Mouse (Mus musculus) forebrain, embryonic 16.5 days (tissue): ENCODE results near the gene Zbtb46. TPM values are rescaled to one million over a fixed set of nuclear protein-coding genes. Genes with fewer than 3 reads are reported as not detected.

Experiments
- ATAC-seq: fragments of 200-750 bp; cut with Nextera tagmentation; 2 replicates; pipeline ENCODE4 v1.8.0; 2017; ENCODE audit warnings: mild to moderate bottlenecking, moderate library complexity
- H3K27ac ChIP-seq: fragments of 300-500 bp; sonication (generic); 2 replicates; pipeline ENCODE4 v1.5.1; 2014; ENCODE audit warnings: low read length, control low read depth
- H3K27me3 ChIP-seq: fragments of 300-500 bp; sonication (generic); replicated peaks from 2 replicates; pipeline ENCODE4 v1.6.1; 2014; ENCODE audit warnings: low read length; ENCODE audit not compliant: control insufficient read depth, insufficient read depth
- H3K36me3 ChIP-seq: fragments of 300-500 bp; sonication (generic); 2 replicates; pipeline ENCODE4 v1.6.1; 2014; ENCODE audit not compliant: control insufficient read depth, insufficient read depth
- H3K4me1 ChIP-seq: fragments of 300-500 bp; sonication (generic); replicated peaks from 2 replicates; pipeline ENCODE4 v1.6.1; 2014; ENCODE audit warnings: low read length; ENCODE audit not compliant: control insufficient read depth, insufficient read depth
- H3K4me2 ChIP-seq: fragments of 300-500 bp; sonication (generic); 2 replicates; pipeline ENCODE4 v1.6.1; 2014; ENCODE audit warnings: mild to moderate bottlenecking, low read length, control low read depth
- H3K4me3 ChIP-seq: fragments of 300-500 bp; sonication (generic); replicated peaks from 2 replicates; pipeline ENCODE4 v1.5.1; 2014; ENCODE audit warnings: mild to moderate bottlenecking, low read length, control low read depth
- H3K9ac ChIP-seq: fragments of 300-500 bp; sonication (generic); replicated peaks from 2 replicates; pipeline ENCODE4 v1.6.1; 2014; ENCODE audit warnings: low read depth, low read length, control low read depth
- H3K9me3 ChIP-seq: fragments of 300-500 bp; sonication (generic); 2 replicates; pipeline ENCODE4 v1.6.1; 2016; ENCODE audit warnings: low read length; ENCODE audit not compliant: control insufficient read depth
- WGBS: fragments of 180-500 bp; shearing (Covaris S2); extraction: QIAGEN DNeasy Blood & Tissue Kit; methylation state at CpG from one replicate; pipeline ENCODE4 v1.1.7; 2014; 5-methylcytosine and 5-hydroxymethylcytosine counted together
- polyA plus RNA-seq: library from polyadenylated mRNA; unstranded; fragments of >200 nt; fragmentation: Nextera tagmentation; extraction: Ambion mirVana; gene quantifications from 2 replicates; pipeline ENCODE4 v1.2.1, GENCODE M21; 2015

Zbtb46 gene
- polyA plus RNA-seq, 1 experiment from 2014 or later: 11.9 TPM

DNA sequence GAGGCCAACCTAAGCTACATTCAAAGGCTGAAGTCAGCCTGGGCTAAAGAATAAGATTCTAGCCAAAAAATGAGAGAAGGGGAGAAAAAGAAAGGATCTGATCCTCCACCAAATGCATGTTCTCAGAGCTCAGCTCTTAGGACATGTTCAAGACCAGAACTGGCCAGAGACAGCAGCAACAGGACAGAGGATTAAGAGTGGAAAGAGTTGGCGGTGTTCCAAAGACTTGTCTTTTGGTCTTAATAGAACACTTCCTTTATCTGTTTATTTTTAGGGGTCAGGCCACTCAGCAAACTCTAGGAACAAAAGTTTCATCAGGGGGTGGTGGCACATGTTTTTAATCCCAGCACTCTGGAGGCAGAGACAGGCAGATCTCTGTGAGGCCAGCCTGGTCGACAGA, 3.3 kb downstream of the Zbtb46 start:
- Histone ChIP-seq H3K27ac (no peak overlapping the region), H3K4me2 (no peak overlapping the region), H3K4me1 (peaks cover 19% of the 10 kb centered on the region), H3K27me3 (peaks cover 18% of the 10 kb centered on the region), H3K36me3 (no peaks in the 10 kb centered on the region), H3K9ac (no peak overlapping the region), H3K9me3 (no peaks in the 10 kb centered on the region), H3K4me3 (no peak overlapping the region)
- WGBS: 89% methylated on average over 2 of the region's 2 CpGs
- no peak for ATAC-seq

DNA sequence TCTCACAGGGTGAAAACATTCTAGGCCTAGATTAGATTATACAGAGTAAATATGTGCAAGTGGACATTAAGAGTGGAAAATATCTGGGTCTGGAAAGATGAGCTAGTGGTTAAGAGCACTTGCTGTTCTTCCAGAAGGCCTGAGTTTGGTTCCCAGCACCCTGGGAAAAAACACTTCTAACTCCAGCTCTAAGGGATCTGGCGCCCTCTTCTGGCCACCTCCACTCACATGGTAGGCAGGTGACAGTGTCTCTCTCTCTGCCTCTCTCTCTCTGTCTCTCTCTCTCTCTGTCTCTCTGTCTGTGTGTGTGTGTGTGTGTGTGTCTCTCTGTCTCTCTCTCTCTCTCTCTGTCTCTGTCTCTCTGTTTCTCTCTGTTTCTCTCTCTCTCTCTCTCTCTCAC, 6.0 kb downstream of the Zbtb46 start:
- Histone ChIP-seq H3K36me3 (no peaks in the 10 kb centered on the region), H3K9me3 (no peaks in the 10 kb centered on the region), H3K27me3 (peaks cover 7% of the 10 kb centered on the region; the same call in 1 of the 2 replicates), H3K4me3 (no peak overlapping the region), H3K27ac (no peak overlapping the region), H3K4me1 (peaks cover 6% of the 10 kb centered on the region), H3K4me2 (no peak overlapping the region), H3K9ac (no peak overlapping the region)
- ATAC-seq: no peak
- 70% methylated on average over 1 of the region's 1 CpGs for WGBS

- Histone ChIP-seq H3K4me2 (no peak overlapping the region), H3K9me3 (no peaks in the 10 kb centered on the region), H3K36me3 (no peaks in the 10 kb centered on the region), H3K4me1 (no peaks in the 10 kb centered on the region), H3K27me3 (peaks cover 4% of the 10 kb centered on the region; the same call in 1 of the 2 replicates), H3K4me3 (no peak overlapping the region), H3K9ac (no peak overlapping the region), H3K27ac (no peak overlapping the region)
- WGBS: 81% methylated on average over 4 of the region's 4 CpGs
- no peak for ATAC-seq
Measured at GRCm38 (mm10) chr2:181452181-181452580, 7.0 kb downstream of the Zbtb46 start.

GRCm38 (mm10) chr2:181443016-181443415, 16.2 kb downstream of the Zbtb46 start:
- H3K27me3 ChIP-seq: no peaks in the 10 kb centered on the region
- H3K27ac ChIP-seq: no peak overlapping the region
- H3K36me3 ChIP-seq: no peaks in the 10 kb centered on the region
- no peak overlapping the region for H3K9ac ChIP-seq
- H3K4me3 ChIP-seq: no peak overlapping the region
- no peaks in the 10 kb centered on the region for H3K9me3 ChIP-seq
- no peak overlapping the region for H3K4me2 ChIP-seq
- no peaks in the 10 kb centered on the region for H3K4me1 ChIP-seq
- 98% methylated on average over 2 of the region's 2 CpGs for WGBS
- ATAC-seq: no peak

GRCm38 (mm10) chr2:181438176-181438575, 21.1 kb downstream of the Zbtb46 start:
- 88% methylated on average over 4 of the region's 4 CpGs for WGBS
- Histone ChIP-seq H3K36me3 (no peaks in the 10 kb centered on the region), H3K27me3 (no peaks in the 10 kb centered on the region), H3K4me2 (no peak overlapping the region), H3K9me3 (no peaks in the 10 kb centered on the region), H3K27ac (no peak overlapping the region), H3K9ac (no peak overlapping the region), H3K4me3 (no peak overlapping the region), H3K4me1 (no peaks in the 10 kb centered on the region)
- ATAC-seq: no peak

DNA sequence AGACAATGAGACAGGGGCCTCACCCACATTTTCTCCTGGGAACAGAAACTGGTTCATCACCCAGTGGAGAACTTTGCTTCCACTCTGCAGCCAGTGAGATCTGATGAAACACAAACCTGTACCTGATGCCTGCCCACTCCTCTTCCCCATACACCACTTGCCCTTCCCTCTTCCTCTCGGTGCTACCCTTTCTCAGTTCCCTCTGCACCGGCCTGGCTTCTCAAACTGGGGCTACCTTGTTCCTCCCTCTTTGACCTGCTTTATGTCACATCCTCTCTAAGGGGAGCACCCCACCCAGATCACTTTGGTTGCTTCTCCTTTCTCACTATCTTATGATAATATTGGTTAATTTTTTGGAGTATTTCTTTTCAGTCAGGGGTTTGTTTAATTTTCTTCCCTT, 23.0 kb downstream of the Zbtb46 start:
- Histone ChIP-seq H3K4me3 (no peak overlapping the region), H3K9me3 (no peaks in the 10 kb centered on the region), H3K36me3 (no peaks in the 10 kb centered on the region), H3K4me1 (no peaks in the 10 kb centered on the region), H3K9ac (no peak overlapping the region), H3K27me3 (no peaks in the 10 kb centered on the region), H3K4me2 (no peak overlapping the region), H3K27ac (no peak overlapping the region)
- ATAC-seq: no peak
- 89% methylated on average over 2 of the region's 2 CpGs for WGBS

DNA sequence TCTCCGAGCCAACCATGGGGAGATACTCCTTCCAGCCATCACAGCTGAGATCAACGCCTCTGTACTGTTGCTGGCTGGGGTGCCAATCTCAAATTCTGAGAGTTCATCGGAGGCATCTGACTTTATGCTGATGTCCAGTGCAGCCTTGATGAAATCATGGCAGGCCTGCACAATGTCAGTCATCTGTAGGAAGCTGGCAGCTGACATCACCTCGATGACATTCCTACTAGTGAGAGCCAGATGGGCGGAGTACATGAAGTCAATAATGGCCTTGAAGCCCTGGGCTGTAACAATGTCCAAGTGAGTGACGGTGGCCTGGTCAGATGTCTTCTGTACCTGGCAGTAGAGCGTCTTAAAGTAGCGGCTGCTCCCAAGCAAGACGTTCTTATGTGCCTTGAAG, 35.4 kb downstream of the Zbtb46 start:
- Histone ChIP-seq H3K4me3 (no peak overlapping the region), H3K36me3 (peaks cover 3% of the 10 kb centered on the region; the same call in 1 of the 2 replicates), H3K27ac (no peak overlapping the region), H3K4me2 (no peak overlapping the region), H3K4me1 (peaks cover 2% of the 10 kb centered on the region; the same call in 1 of the 2 replicates), H3K27me3 (no peaks in the 10 kb centered on the region), H3K9ac (no peak overlapping the region), H3K9me3 (no peaks in the 10 kb centered on the region)
- no peak for ATAC-seq
- 94% methylated on average over 9 of the region's 9 CpGs for WGBS

GRCm38 (mm10) chr2:181420903-181421638, 38.2 kb downstream of the Zbtb46 start:
- WGBS: 76% methylated on average over 4 of the region's 4 CpGs
- Histone ChIP-seq H3K9ac (no peak overlapping the region), H3K9me3 (no peaks in the 10 kb centered on the region), H3K27me3 (no peaks in the 10 kb centered on the region), H3K4me2 (no peak overlapping the region), H3K27ac (no peak overlapping the region), H3K4me1 (peaks cover 2% of the 10 kb centered on the region; the same call in 1 of the 2 replicates), H3K36me3 (peaks cover 3% of the 10 kb centered on the region; the same call in 1 of the 2 replicates), H3K4me3 (no peak overlapping the region)
- no peak for ATAC-seq

DNA sequence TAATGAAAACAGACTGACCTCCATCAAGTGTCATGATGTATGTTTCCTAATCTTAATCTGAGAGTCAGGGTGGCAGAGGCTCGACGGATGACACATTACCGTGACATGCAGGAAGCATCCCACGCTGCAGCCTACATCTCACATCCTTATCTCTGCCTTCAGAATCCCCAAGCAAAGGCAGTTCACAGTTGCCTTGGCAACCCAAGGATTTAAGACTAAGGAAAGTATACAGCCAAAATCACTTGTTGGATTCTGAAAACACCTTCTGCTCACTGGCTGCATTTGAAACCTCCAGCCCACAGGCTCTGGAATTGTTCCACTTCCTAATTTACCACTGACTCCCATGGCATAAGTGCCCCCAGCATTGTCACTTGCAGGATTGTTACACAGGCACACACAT, 38.8 kb downstream of the Zbtb46 start:
- Histone ChIP-seq H3K27ac (no peak overlapping the region), H3K27me3 (no peaks in the 10 kb centered on the region), H3K4me2 (no peak overlapping the region), H3K4me3 (no peak overlapping the region), H3K9ac (no peak overlapping the region), H3K36me3 (peaks cover 3% of the 10 kb centered on the region; the same call in 1 of the 2 replicates), H3K9me3 (no peaks in the 10 kb centered on the region), H3K4me1 (peaks cover 2% of the 10 kb centered on the region; the same call in 1 of the 2 replicates)
- 74% methylated on average over 4 of the region's 4 CpGs for WGBS
- ATAC-seq: no peak
